Mouse (Mus musculus): ENCODE results near the gene Timp3. TPM values are rescaled to one million over a fixed set of nuclear protein-coding genes. Genes with fewer than 3 reads are reported as not detected.

Timp3 gene
- polyA plus RNA-seq, 1 experiment from 2014 or later = 53.9 TPM

- 52% methylated on average over 9 of the region's 9 CpGs for WGBS
- H3K36me3 ChIP-seq (ENCODE audit: control insufficient read depth, insufficient read depth, low read length) = no peaks in the 10 kb centered on the region
- no peak for ATAC-seq (ENCODE audit: insufficient number of reproducible peaks, low FRiP score, low TSS enrichment, low read depth)
- H3K4me3 ChIP-seq (ENCODE audit: low read depth, low read length) = no peak overlapping the region
- H3K4me1 ChIP-seq (ENCODE audit: control insufficient read depth, insufficient read depth, low read length) = 0 out of 2 replicates have a peak, but pooled peaks cover 4% of the 10 kb centered on the region
- H3K27ac ChIP-seq (replicated peaks; ENCODE audit: low read depth, low read length) = no peak overlapping the region
- H3K4me2 ChIP-seq (ENCODE audit: low read depth, severe bottlenecking) = no peak overlapping the region
- H3K9ac ChIP-seq (ENCODE audit: low read length) = no peak overlapping the region
- no peaks in the 10 kb centered on the region for H3K27me3 ChIP-seq (ENCODE audit: control insufficient read depth, insufficient read depth, low read length)
- no peaks in the 10 kb centered on the region for H3K9me3 ChIP-seq (ENCODE audit: control insufficient read depth, low read length)
- no peak for DNase-seq (ENCODE audit: low spot score)
These were observed 81.2 kb downstream of the Timp3 start for GRCm38 (mm10) chr10:86381150-86381921.

DNA sequence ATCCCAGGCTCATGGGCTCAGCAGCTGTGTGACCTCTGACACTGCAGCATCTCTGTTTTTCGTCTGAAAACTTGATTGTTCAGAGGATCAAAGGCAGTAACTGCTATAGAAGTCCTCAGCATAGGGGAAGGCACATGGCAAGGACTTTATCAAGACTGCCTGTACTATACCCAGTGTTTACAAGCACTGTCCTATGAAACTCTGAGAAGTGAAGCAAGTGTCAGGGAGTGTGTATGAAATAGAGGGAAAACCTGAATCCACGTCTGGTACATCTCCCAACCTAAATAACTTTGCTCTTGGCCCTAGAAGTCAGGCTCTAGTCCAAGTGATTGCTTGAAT is 81.7 kb downstream of the Timp3 start:
- Histone ChIP-seq H3K27me3 (ENCODE audit: control insufficient read depth, insufficient read depth, low read length) (no peaks in the 10 kb centered on the region), H3K4me3 (ENCODE audit: low read depth, low read length) (no peak overlapping the region), H3K9ac (ENCODE audit: low read length) (no peak overlapping the region), H3K9me3 (ENCODE audit: control insufficient read depth, low read length) (no peaks in the 10 kb centered on the region), H3K4me2 (ENCODE audit: low read depth, severe bottlenecking) (no peak overlapping the region), H3K36me3 (ENCODE audit: control insufficient read depth, insufficient read depth, low read length) (no peaks in the 10 kb centered on the region), H3K4me1 (ENCODE audit: control insufficient read depth, insufficient read depth, low read length) (0 out of 2 replicates have a peak, but pooled peaks cover 4% of the 10 kb centered on the region), H3K27ac (replicated peaks; ENCODE audit: low read depth, low read length) (no peak overlapping the region)
- WGBS = 14% methylated on average over 2 of the region's 2 CpGs
- ATAC-seq (ENCODE audit: insufficient number of reproducible peaks, low FRiP score, low TSS enrichment, low read depth) (no peak), DNase-seq (ENCODE audit: low spot score) (no peak)

GRCm38 (mm10) chr10:86384655-86385054 is 84.5 kb downstream of the Timp3 start:
- Histone ChIP-seq H3K27ac (replicated peaks; ENCODE audit: low read depth, low read length) (no peak overlapping the region), H3K4me2 (ENCODE audit: low read depth, severe bottlenecking) (no peak overlapping the region), H3K9me3 (ENCODE audit: control insufficient read depth, low read length) (no peaks in the 10 kb centered on the region), H3K27me3 (ENCODE audit: control insufficient read depth, insufficient read depth, low read length) (no peaks in the 10 kb centered on the region), H3K4me1 (ENCODE audit: control insufficient read depth, insufficient read depth, low read length) (peaks cover 12% of the 10 kb centered on the region), H3K4me3 (ENCODE audit: low read depth, low read length) (no peak overlapping the region), H3K36me3 (ENCODE audit: control insufficient read depth, insufficient read depth, low read length) (no peaks in the 10 kb centered on the region), H3K9ac (ENCODE audit: low read length) (no peak overlapping the region)
- no peak for DNase-seq (ENCODE audit: low spot score)
- no peak for ATAC-seq (ENCODE audit: insufficient number of reproducible peaks, low FRiP score, low TSS enrichment, low read depth)
- 84% methylated on average over 2 of the region's 2 CpGs for WGBS

GRCm38 (mm10) chr10:86385656-86386055 is 85.5 kb downstream of the Timp3 start:
- Histone ChIP-seq H3K27me3 (ENCODE audit: control insufficient read depth, insufficient read depth, low read length) (no peaks in the 10 kb centered on the region), H3K4me3 (ENCODE audit: low read depth, low read length) (no peak overlapping the region), H3K27ac (replicated peaks; ENCODE audit: low read depth, low read length) (no peak overlapping the region), H3K4me1 (ENCODE audit: control insufficient read depth, insufficient read depth, low read length) (peaks cover 12% of the 10 kb centered on the region), H3K9ac (ENCODE audit: low read length) (no peak overlapping the region), H3K9me3 (ENCODE audit: control insufficient read depth, low read length) (no peaks in the 10 kb centered on the region), H3K4me2 (ENCODE audit: low read depth, severe bottlenecking) (no peak overlapping the region), H3K36me3 (ENCODE audit: control insufficient read depth, insufficient read depth, low read length) (no peaks in the 10 kb centered on the region)
- WGBS = 63% methylated on average over 4 of the region's 4 CpGs
- DNase-seq (ENCODE audit: low spot score) = no peak
- no peak for ATAC-seq (ENCODE audit: insufficient number of reproducible peaks, low FRiP score, low TSS enrichment, low read depth)

GRCm38 (mm10) chr10:86386232-86386631 is 86.1 kb downstream of the Timp3 start:
- H3K27me3 ChIP-seq (ENCODE audit: control insufficient read depth, insufficient read depth, low read length) = no peaks in the 10 kb centered on the region
- peaks cover 12% of the 10 kb centered on the region for H3K4me1 ChIP-seq (ENCODE audit: control insufficient read depth, insufficient read depth, low read length)
- ATAC-seq (ENCODE audit: insufficient number of reproducible peaks, low FRiP score, low TSS enrichment, low read depth) (no peak), DNase-seq (ENCODE audit: low spot score) (no peak)
- no peak overlapping the region for H3K4me3 ChIP-seq (ENCODE audit: low read depth, low read length)
- H3K9me3 ChIP-seq (ENCODE audit: control insufficient read depth, low read length) = no peaks in the 10 kb centered on the region
- WGBS = 80% methylated on average over 4 of the region's 4 CpGs
- H3K4me2 ChIP-seq (ENCODE audit: low read depth, severe bottlenecking) = no peak overlapping the region
- H3K36me3 ChIP-seq (ENCODE audit: control insufficient read depth, insufficient read depth, low read length) = no peaks in the 10 kb centered on the region
- no peak overlapping the region for H3K9ac ChIP-seq (ENCODE audit: low read length)
- H3K27ac ChIP-seq (replicated peaks; ENCODE audit: low read depth, low read length) = no peak overlapping the region

DNA sequence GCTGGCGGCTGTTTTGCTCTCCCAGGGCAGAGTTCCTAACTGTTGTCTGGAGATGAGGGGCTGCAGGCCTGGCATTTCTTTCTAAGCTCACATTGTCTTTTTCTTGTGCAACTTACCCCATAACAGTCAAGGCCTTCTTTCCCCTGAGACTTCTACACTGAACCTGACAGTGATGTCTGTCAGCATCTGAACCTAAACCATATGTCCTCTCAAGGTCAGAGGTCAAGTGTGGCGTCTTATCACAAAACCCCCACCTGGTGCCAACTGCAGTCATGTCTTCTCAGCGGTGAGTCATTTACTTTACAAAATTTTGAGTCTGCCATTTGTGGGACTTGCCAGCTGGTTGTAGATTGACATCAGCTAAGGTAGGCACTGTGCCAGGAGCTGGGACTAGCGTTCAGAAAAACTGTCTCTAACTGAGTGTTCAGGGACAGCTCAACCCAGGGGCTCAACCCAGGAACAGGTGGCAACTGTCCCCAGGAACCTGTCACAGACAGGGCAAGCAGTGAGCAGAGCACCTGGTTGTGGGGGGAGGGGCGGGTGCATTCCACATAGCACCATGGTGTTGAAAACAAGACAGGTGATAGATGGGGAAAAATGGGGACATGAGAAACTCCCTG is 87.8 kb downstream of the Timp3 start:
- no peaks in the 10 kb centered on the region for H3K27me3 ChIP-seq (ENCODE audit: control insufficient read depth, insufficient read depth, low read length)

DNA sequence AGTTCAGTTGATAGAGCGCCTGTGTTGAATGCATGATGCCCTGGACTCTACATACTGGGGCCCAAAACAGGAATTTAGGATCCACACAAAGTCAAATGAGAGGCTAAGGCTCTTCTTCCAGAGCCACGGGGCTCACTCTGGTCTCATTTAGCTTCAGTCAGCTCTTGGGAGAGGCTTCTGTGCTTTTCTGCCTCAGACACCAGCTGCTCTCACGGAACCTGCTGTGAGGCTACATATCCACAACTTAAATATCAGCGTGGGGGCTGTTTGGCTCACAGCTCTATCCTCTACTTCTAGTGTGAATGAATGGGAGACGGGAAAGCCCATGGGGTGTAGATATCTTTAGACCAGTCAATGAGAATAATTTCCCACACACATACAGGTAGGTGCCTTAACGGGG is 88.6 kb downstream of the Timp3 start:
- WGBS = 83% methylated on average over 6 of the region's 6 CpGs
- no peak overlapping the region for H3K4me3 ChIP-seq (ENCODE audit: low read depth, low read length)
- ATAC-seq (ENCODE audit: insufficient number of reproducible peaks, low FRiP score, low TSS enrichment, low read depth) = no peak
- no peaks in the 10 kb centered on the region for H3K27me3 ChIP-seq (ENCODE audit: control insufficient read depth, insufficient read depth, low read length)
- peaks cover 7% of the 10 kb centered on the region for H3K4me1 ChIP-seq (ENCODE audit: control insufficient read depth, insufficient read depth, low read length)
- no peak for DNase-seq (ENCODE audit: low spot score)
- no peaks in the 10 kb centered on the region for H3K36me3 ChIP-seq (ENCODE audit: control insufficient read depth, insufficient read depth, low read length)
- no peak overlapping the region for H3K4me2 ChIP-seq (ENCODE audit: low read depth, severe bottlenecking)
- no peaks in the 10 kb centered on the region for H3K9me3 ChIP-seq (ENCODE audit: control insufficient read depth, low read length)
- no peak overlapping the region for H3K9ac ChIP-seq (ENCODE audit: low read length)
- no peak overlapping the region for H3K27ac ChIP-seq (replicated peaks; ENCODE audit: low read depth, low read length)

More for the DNA sequence above, 87.8 kb downstream of the Timp3 start:
- no peak overlapping the region for H3K4me3 ChIP-seq (ENCODE audit: low read depth, low read length)
- no peaks in the 10 kb centered on the region for H3K36me3 ChIP-seq (ENCODE audit: control insufficient read depth, insufficient read depth, low read length)
- peaks cover 7% of the 10 kb centered on the region for H3K4me1 ChIP-seq (ENCODE audit: control insufficient read depth, insufficient read depth, low read length)
- no peaks in the 10 kb centered on the region for H3K9me3 ChIP-seq (ENCODE audit: control insufficient read depth, low read length)
- DNase-seq (ENCODE audit: low spot score) (no peak), ATAC-seq (ENCODE audit: insufficient number of reproducible peaks, low FRiP score, low TSS enrichment, low read depth) (no peak)
- no peak overlapping the region for H3K27ac ChIP-seq (replicated peaks; ENCODE audit: low read depth, low read length)
- no peak overlapping the region for H3K4me2 ChIP-seq (ENCODE audit: low read depth, severe bottlenecking)
- 78% methylated on average over 5 of the region's 5 CpGs for WGBS
- H3K9ac ChIP-seq (ENCODE audit: low read length) = no peak overlapping the region

GRCm38 (mm10) chr10:86389357-86389756 is 89.2 kb downstream of the Timp3 start:
- no peak for ATAC-seq (ENCODE audit: insufficient number of reproducible peaks, low FRiP score, low TSS enrichment, low read depth)
- 90% methylated on average over 3 of the region's 3 CpGs for WGBS

More at GRCm38 (mm10) chr10:86389357-86389756, 89.2 kb downstream of the Timp3 start:
- Histone ChIP-seq H3K36me3 (ENCODE audit: control insufficient read depth, insufficient read depth, low read length) (no peaks in the 10 kb centered on the region), H3K4me2 (ENCODE audit: low read depth, severe bottlenecking) (no peak overlapping the region), H3K4me1 (ENCODE audit: control insufficient read depth, insufficient read depth, low read length) (peaks cover 7% of the 10 kb centered on the region), H3K4me3 (ENCODE audit: low read depth, low read length) (no peak overlapping the region), H3K9ac (ENCODE audit: low read length) (no peak overlapping the region), H3K9me3 (ENCODE audit: control insufficient read depth, low read length) (no peaks in the 10 kb centered on the region), H3K27ac (replicated peaks; ENCODE audit: low read depth, low read length) (no peak overlapping the region), H3K27me3 (ENCODE audit: control insufficient read depth, insufficient read depth, low read length) (no peaks in the 10 kb centered on the region)
- no peak for DNase-seq (ENCODE audit: low spot score)
